Mouse (Mus musculus): Measurements from ENCODE around the gene Vmn1r215. TPM values are rescaled to one million over a fixed set of nuclear protein-coding genes. Genes with fewer than 3 reads are reported as not detected.

The Vmn1r215 gene
- polyA plus RNA-seq, 1 experiment from 2014 or later: not detected

Other genes starting within 250 kb of the Vmn1r215 start
- gene Vmn1r210, start 236.7 kb upstream of the Vmn1r215 start, polyA plus RNA-seq (2014; fragmentation: Nextera tagmentation; extraction: Ambion mirVana): not detected in 2 replicates
- not detected in 2 replicates for gene Vmn1r211, start 210.5 kb upstream of the Vmn1r215 start, polyA plus RNA-seq (2014; fragmentation: Nextera tagmentation; extraction: Ambion mirVana)
- gene Vmn1r212, start 183.8 kb upstream of the Vmn1r215 start, polyA plus RNA-seq (2014; fragmentation: Nextera tagmentation; extraction: Ambion mirVana): not detected in 2 replicates
- gene Vmn1r213, start 60.4 kb upstream of the Vmn1r215 start, polyA plus RNA-seq (2014; fragmentation: Nextera tagmentation; extraction: Ambion mirVana): not detected in 2 replicates
- gene Vmn1r214, start 37.6 kb upstream of the Vmn1r215 start, polyA plus RNA-seq (2014; fragmentation: Nextera tagmentation; extraction: Ambion mirVana): not detected in 2 replicates
- not detected in 2 replicates for gene Vmn1r217, start 50.2 kb downstream of the Vmn1r215 start, polyA plus RNA-seq (2014; fragmentation: Nextera tagmentation; extraction: Ambion mirVana)
- not detected in 2 replicates for gene Vmn1r218, start 65.1 kb downstream of the Vmn1r215 start, polyA plus RNA-seq (2014; fragmentation: Nextera tagmentation; extraction: Ambion mirVana)
- 0.03 and 0.04 TPM in 2 replicates for gene Vmn1r219, start 91.3 kb downstream of the Vmn1r215 start, polyA plus RNA-seq (2014; fragmentation: Nextera tagmentation; extraction: Ambion mirVana)
- gene Vmn1r220, start 120.0 kb downstream of the Vmn1r215 start, polyA plus RNA-seq (2014; fragmentation: Nextera tagmentation; extraction: Ambion mirVana): not detected in 2 replicates
- gene Vmn1r221, start 146.1 kb downstream of the Vmn1r215 start, polyA plus RNA-seq (2014; fragmentation: Nextera tagmentation; extraction: Ambion mirVana): not detected in 2 replicates
- gene Vmn1r222, start 167.9 kb downstream of the Vmn1r215 start, polyA plus RNA-seq (2014; fragmentation: Nextera tagmentation; extraction: Ambion mirVana): not detected in 2 replicates
- 0.04 TPM in 1 of 2 replicates, not detected in the other for gene Vmn1r223, start 179.1 kb downstream of the Vmn1r215 start, polyA plus RNA-seq (2014; fragmentation: Nextera tagmentation; extraction: Ambion mirVana)

Measured in limb, embryonic 11.5 days (tissue).